Mouse (Mus musculus) 3T3-L1 (cell line): ENCODE measurements around the gene Ddx6.
"Not testable (repeated sequence)": the region's sequence is repeated elsewhere in the genome, so short reads cannot be mapped to it uniquely, and the experiment has no call there.

Experiments
- DNase-seq: peaks from one replicate; pipeline ENCODE4 v3.0.0-alpha.2; 2015; ENCODE audit warnings: low read depth, low spot score

Gene Ddx6

DNA sequence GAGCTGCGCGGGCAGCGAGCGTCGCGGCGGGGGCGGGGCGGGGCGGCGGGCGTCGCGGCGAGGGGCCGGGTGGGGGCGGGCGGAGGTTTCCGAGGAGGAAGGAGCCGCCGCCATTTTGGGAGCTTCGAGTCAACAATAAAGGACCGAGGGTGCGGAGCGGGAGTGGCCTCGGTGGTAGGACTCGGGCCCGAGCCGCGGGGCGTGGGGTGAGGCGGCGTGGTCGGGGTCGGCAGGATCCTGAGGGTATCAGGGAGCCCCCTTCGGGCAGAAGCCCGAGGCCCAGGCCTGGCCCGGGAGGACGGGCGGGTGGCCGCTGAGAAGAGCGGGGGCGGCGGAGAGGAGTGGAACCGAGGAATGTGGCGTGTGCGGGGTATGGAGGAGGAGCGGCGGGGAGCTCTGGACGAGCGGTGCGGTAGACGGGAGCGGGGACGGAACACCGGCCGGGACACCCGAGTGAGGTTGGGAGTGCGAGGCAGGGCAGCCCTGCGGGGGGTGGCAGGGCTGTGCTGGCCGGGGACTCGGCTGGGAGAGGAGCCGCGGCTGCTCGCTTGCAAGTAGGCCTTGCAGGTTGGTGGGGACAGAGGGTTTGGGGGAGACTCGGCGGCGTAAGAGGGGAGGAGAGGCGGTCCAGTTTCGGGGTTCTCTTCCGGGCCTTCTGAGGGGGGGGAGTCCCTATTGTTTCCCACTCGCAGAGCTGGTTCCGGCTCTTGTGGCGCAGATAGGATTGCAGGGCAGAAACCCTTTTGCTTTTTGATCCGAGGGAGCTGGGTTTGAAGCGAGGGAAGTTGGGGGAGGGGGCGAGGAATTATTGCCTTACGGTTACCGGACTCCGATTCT lies at the start of gene Ddx6:
Gene Ddx6 (plus strand): TSS at position 114 of the 837 bp plus-strand sequence.
- DNase-seq: peak; percentile 58

- no peak for DNase-seq
Observed at GRCm38 (mm10) chr9:44561597-44561996, 43.1 kb upstream of the Ddx6 start, which contains the start of gene Cxcr5. Cxcr5 (minus strand) TSS chr9:44561877.

- no peak for DNase-seq
Observed at GRCm38 (mm10) chr9:44562936-44563335, 41.8 kb upstream of the Ddx6 start.

GRCm38 (mm10) chr9:44565367-44565766 lies 39.3 kb upstream of the Ddx6 start:
- peak; percentile 25 for DNase-seq

DNA sequence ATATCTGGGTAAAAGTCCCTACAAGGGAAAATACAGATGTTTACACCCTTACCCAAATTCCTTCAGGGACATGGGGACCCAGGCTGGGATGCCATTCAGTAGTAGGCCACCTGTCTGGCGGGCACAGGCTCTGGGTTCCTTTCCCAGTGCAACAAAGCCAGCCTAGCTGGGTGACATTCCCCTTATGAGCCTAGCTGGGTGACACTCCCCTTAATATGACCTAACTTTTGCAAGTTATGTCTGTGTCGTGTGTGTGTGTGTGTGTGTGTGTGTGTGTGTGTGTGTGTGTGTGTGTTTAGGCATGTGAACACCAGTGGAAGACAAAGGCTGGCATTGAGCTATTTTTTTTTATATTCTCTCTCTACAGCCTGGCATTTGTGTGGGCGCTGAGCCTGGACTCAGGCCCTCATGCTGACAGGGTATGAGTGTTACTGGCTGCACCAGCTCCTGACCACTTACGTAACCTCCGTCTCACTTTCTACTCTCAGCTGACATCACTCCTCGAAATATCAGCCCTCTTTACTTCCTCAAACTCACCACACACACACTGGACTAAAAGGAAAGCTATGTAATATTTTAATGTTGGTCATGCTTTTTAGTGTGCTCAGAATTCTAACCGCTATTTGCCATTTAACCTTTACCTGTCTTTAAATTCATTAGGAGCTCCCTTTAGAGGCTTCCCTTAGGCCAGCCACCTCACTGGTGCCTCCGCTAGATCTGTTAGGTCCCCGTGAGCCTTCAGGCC lies 37.2 kb upstream of the Ddx6 start:
- peak; percentile 71 for DNase-seq

GRCm38 (mm10) chr9:44568083-44568455 lies 36.6 kb upstream of the Ddx6 start:
- DNase-seq: no peak

GRCm38 (mm10) chr9:44570939-44571382 lies 33.7 kb upstream of the Ddx6 start:
- no peak for DNase-seq

DNA sequence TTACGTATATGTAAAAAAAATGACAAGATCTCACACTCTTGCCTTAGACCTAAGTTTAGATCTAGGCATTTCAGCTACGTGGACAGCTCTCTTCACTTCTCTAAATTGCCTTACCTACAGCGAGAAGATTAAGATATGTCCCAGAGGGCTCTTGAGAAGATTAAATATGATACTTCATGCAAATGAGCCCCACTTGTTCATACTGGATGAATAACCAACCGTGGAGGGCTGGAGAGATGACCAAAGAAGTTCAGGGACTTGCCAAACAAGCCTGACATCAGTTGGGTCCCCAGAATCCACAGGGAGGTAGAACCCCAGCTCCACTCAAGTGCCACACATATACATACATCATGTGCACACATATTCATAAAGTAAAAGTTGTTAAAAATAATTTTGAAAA lies 31.4 kb upstream of the Ddx6 start:
- DNase-seq: no peak

DNA sequence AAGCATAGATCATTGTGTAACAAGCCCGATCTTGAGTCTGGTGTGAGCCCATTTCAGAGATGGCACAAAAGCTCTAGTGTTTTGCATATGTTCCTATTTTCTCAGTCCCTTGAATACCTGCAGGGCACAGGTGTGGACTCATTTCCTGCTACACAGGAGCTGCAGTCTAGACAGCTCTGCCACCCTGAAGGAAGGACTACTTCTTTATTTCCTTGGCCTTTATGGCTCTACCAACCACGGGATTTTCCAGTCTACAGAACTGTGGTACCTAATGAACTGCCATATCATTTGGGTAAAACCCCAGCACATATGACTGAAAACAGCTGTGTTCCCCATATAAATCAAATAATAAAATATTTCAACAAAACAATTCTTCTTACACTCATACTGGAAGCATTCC lies 29.6 kb upstream of the Ddx6 start:
- DNase-seq: no peak

GRCm38 (mm10) chr9:44576046-44576445 lies 28.6 kb upstream of the Ddx6 start:
- DNase-seq: not testable (repeated sequence)

DNA sequence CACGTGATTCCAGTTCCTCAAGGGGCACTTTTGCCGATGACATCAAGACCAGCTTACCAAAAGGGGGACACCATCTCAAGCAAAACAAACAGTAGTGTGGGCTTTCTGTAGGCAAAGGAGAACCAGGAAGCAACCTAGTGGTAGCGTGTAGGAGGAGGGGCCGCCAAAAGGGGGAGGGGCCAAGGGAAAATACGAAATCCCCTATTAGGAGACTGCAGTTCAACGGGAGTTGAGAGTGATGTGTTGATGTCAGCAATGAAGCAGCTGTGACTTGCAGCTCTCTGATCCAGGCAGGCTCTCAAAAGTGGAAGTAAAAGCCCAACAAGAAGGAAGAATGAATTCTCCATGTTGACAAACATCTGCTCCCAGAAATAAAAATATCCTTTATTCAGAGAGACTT lies 25.3 kb upstream of the Ddx6 start:
- peak; percentile 22 for DNase-seq

DNA sequence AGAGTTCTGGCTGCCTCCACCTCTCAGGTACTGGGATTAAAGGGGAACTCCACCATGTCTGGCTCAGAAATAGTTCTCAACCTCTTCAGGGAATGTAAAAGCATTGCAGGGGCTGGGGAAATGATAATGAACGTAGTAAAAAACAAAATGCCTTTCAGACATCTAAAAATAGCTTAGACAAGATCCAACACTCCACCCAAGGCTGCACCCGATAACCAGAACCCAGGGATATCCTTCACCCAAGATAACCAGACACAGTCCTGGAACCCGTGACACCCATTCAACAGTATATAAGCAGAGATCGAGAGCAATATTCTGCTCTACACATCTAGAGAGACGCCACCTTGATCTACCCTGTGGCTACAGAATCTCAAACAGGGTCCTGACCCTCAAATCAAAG lies 24.6 kb upstream of the Ddx6 start:
- DNase-seq: no peak

GRCm38 (mm10) chr9:44581423-44581822 lies 23.3 kb upstream of the Ddx6 start:
- DNase-seq: no peak

DNA sequence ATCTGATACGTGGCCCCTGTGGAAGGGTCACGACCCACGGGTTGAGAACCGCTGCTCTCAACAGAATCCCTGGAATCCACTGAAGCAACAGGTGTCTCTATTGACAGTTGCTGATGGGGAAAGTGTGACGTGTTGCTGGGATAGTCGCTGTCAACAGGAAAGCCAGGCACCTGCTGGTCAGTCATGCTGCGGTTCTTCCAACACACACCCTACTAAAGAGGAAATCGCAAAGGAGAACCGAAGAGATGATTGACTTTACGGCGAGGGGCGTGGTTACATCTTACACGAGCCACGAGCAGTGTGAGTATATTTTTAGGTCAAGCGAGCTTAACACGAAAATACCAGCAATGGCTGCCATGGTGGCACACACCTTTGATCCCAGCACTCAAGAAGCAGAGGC lies 22.3 kb upstream of the Ddx6 start:
- no peak for DNase-seq

GRCm38 (mm10) chr9:44586640-44587261 lies 17.9 kb upstream of the Ddx6 start:
- no peak for DNase-seq

- no peak for DNase-seq
Observed at GRCm38 (mm10) chr9:44587262-44588160, 17.2 kb upstream of the Ddx6 start.

DNA sequence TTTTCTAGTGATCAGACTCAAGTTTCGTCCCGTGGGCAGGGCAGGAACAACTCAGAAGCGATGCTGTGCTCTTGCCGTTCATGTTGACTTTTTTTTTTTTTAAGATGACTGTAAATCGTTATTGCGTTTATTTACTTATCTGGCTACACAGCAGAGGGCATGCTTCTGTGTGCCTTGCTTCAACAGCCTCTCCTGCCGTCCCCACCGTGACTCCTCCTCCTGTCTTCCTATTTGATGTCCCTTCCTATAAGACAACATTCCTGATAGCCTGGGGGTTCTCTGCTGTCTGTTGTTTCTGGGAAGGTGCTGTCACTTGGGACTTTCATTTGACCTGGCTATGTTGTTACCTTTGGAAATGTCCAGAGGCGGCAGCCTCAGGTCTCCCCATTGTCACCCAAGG lies 16.1 kb upstream of the Ddx6 start:
- DNase-seq: no peak

- DNase-seq: no peak
Observed at GRCm38 (mm10) chr9:44589095-44589494, 15.6 kb upstream of the Ddx6 start.

DNA sequence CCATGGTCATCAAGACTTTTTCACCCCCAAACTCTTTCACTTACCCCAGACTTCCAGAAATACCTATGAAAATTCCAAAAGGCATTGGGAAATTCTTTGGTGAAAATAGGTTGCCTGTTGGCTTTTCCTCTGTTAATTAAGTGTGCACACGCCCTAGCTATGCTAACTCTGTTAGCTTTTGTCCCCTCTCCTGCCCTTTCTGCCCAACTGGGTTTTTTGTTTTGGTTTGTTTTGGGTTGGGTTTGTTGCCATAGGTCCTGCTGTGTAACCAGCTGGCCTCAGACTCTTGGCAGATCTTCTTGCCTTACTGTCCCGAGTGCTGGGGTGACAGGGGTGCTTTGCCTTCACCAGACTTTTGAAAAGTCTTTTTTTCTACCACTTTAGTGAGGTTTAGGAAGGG lies 13.7 kb upstream of the Ddx6 start:
- no peak for DNase-seq

GRCm38 (mm10) chr9:44591595-44592188 lies 13.0 kb upstream of the Ddx6 start:
- no peak for DNase-seq

- no peak for DNase-seq
Observed at GRCm38 (mm10) chr9:44593221-44593620, 11.5 kb upstream of the Ddx6 start.
